Mouse (Mus musculus) adipocyte (in vitro differentiated cells): Measurements from ENCODE around the gene Fpr2.
"Not testable (repeated sequence)": the region's sequence is repeated elsewhere in the genome, so short reads cannot be mapped to it uniquely, and the experiment has no call there.

ENCODE experiments used
- DNase-seq: peaks from one replicate; pipeline ENCODE4 v3.0.0-alpha.2; 2016; ENCODE audit warnings: low spot score

Gene Fpr2

GRCm38 (mm10) chr17:17882672-17883071 is 5.0 kb upstream of the Fpr2 start:
- DNase-seq: no peak

- no peak for DNase-seq
Observed at GRCm38 (mm10) chr17:17883840-17884239, 3.8 kb upstream of the Fpr2 start, which contains the start of gene Fpr1. Gene Fpr1, minus strand, starts transcription at chr17:17883940.

- peak; percentile 59 for DNase-seq
Observed at GRCm38 (mm10) chr17:17889732-17890425, 2.3 kb downstream of the Fpr2 start.

- peak; percentile 88 for DNase-seq
Observed at GRCm38 (mm10) chr17:17896039-17896438, 8.4 kb downstream of the Fpr2 start.

GRCm38 (mm10) chr17:17899268-17899667 is 11.6 kb downstream of the Fpr2 start:
- DNase-seq: peak; percentile 51

- DNase-seq: no peak
Observed at GRCm38 (mm10) chr17:17900768-17901167, 13.1 kb downstream of the Fpr2 start.

- DNase-seq: no peak
Observed at GRCm38 (mm10) chr17:17909636-17910421, 22.2 kb downstream of the Fpr2 start.

- not testable (repeated sequence) for DNase-seq
Observed at GRCm38 (mm10) chr17:17912618-17913017, 25.0 kb downstream of the Fpr2 start.

- no peak for DNase-seq
Observed at GRCm38 (mm10) chr17:17917376-17917775, 29.8 kb downstream of the Fpr2 start.

GRCm38 (mm10) chr17:17917782-17918181 is 30.2 kb downstream of the Fpr2 start:
- no peak for DNase-seq
